Mouse (Mus musculus): ENCODE results near the gene Ccdc158. TPM values are rescaled to one million over a fixed set of nuclear protein-coding genes. Genes with fewer than 3 reads are reported as not detected.

Gene Ccdc158
- polyA plus RNA-seq, 1 experiment from 2014 or later = 0.90 TPM

GRCm38 (mm10) chr5:92684715-92685460 is 9.8 kb upstream of the Ccdc158 start:
- no peak overlapping the region for H3K9ac ChIP-seq (replicated peaks)
- H3K27me3 ChIP-seq = no peaks in the 10 kb centered on the region
- H3K9me3 ChIP-seq = peaks cover 3% of the 10 kb centered on the region; the same call in 1 of the 2 replicates
- no peak for ATAC-seq (ENCODE audit: insufficient number of reproducible peaks, insufficient read depth, low FRiP score, low TSS enrichment, low read depth)
- peaks cover 8% of the 10 kb centered on the region for H3K4me1 ChIP-seq (replicated peaks)
- no peaks in the 10 kb centered on the region for H3K36me3 ChIP-seq
- no peak overlapping the region for H3K4me2 ChIP-seq
- WGBS = 89% methylated on average over 16 of the region's 16 CpGs
- H3K4me3 ChIP-seq (replicated peaks) = no peak overlapping the region
- no peak overlapping the region for H3K27ac ChIP-seq

- Histone ChIP-seq H3K4me1 (replicated peaks) (peaks cover 8% of the 10 kb centered on the region), H3K9ac (replicated peaks) (peak overlapping the region; percentile 70; the same call in 1 of the 2 replicates), H3K4me2 (peak overlapping the region; percentile 96), H3K27me3 (no peaks in the 10 kb centered on the region), H3K36me3 (no peaks in the 10 kb centered on the region), H3K4me3 (replicated peaks) (peak overlapping the region; percentile 58), H3K27ac (no peak overlapping the region), H3K9me3 (peaks cover 1% of the 10 kb centered on the region; the same call in 1 of the 2 replicates)
- ATAC-seq (ENCODE audit: insufficient number of reproducible peaks, insufficient read depth, low FRiP score, low TSS enrichment, low read depth) = no peak
- WGBS = 20% methylated on average over 9 of the region's 9 CpGs
Observed at GRCm38 (mm10) chr5:92683871-92684475, 8.9 kb upstream of the Ccdc158 start.

GRCm38 (mm10) chr5:92683351-92683807 is 8.3 kb upstream of the Ccdc158 start, which contains the start of gene Shroom3:
Gene Shroom3, plus strand, starts transcription at chr5:92683435.
- ATAC-seq (ENCODE audit: insufficient number of reproducible peaks, insufficient read depth, low FRiP score, low TSS enrichment, low read depth) = 0 out of 2 replicates have a peak, but pooled peaks have one; percentile 8
- Histone ChIP-seq H3K36me3 (no peaks in the 10 kb centered on the region), H3K4me1 (replicated peaks) (peaks cover 8% of the 10 kb centered on the region), H3K27me3 (no peaks in the 10 kb centered on the region), H3K27ac (peak within 1 kb of the TSS; percentile 82), H3K9ac (replicated peaks) (peak within 1 kb of the TSS; percentile 70), H3K4me2 (peak within 1 kb of the TSS; percentile 96), H3K9me3 (no peaks in the 10 kb centered on the region), H3K4me3 (replicated peaks) (peak within 1 kb of the TSS; percentile 58)
- WGBS = under 1% methylated on average over 26 of the region's 26 CpGs

GRCm38 (mm10) chr5:92682621-92683348 is 7.7 kb upstream of the Ccdc158 start:
- Histone ChIP-seq H3K9me3 (no peaks in the 10 kb centered on the region), H3K27me3 (no peaks in the 10 kb centered on the region), H3K4me3 (replicated peaks) (peak overlapping the region; percentile 58), H3K4me1 (replicated peaks) (peaks cover 8% of the 10 kb centered on the region), H3K27ac (peak overlapping the region; percentile 82), H3K9ac (replicated peaks) (peak overlapping the region; percentile 70), H3K4me2 (peak overlapping the region; percentile 96), H3K36me3 (no peaks in the 10 kb centered on the region)
- 0 out of 2 replicates have a peak, but pooled peaks have one; percentile 31 for ATAC-seq (ENCODE audit: insufficient number of reproducible peaks, insufficient read depth, low FRiP score, low TSS enrichment, low read depth)
- WGBS = under 1% methylated on average over 39 of the region's 39 CpGs

GRCm38 (mm10) chr5:92681861-92682260 is 6.8 kb upstream of the Ccdc158 start:
- H3K4me2 ChIP-seq = no peak overlapping the region
- H3K4me1 ChIP-seq (replicated peaks) = peaks cover 8% of the 10 kb centered on the region
- WGBS = 83% methylated on average over 10 of the region's 10 CpGs
- no peaks in the 10 kb centered on the region for H3K9me3 ChIP-seq
- no peaks in the 10 kb centered on the region for H3K36me3 ChIP-seq
- no peak overlapping the region for H3K9ac ChIP-seq (replicated peaks)
- no peaks in the 10 kb centered on the region for H3K27me3 ChIP-seq
- H3K4me3 ChIP-seq (replicated peaks) = no peak overlapping the region
- ATAC-seq (ENCODE audit: insufficient number of reproducible peaks, insufficient read depth, low FRiP score, low TSS enrichment, low read depth) = no peak
- no peak overlapping the region for H3K27ac ChIP-seq

GRCm38 (mm10) chr5:92679441-92679840 is 4.4 kb upstream of the Ccdc158 start:
- H3K4me2 ChIP-seq = no peak overlapping the region
- no peak for ATAC-seq (ENCODE audit: insufficient number of reproducible peaks, insufficient read depth, low FRiP score, low TSS enrichment, low read depth)
- 29% methylated on average over 4 of the region's 4 CpGs for WGBS
- no peak overlapping the region for H3K9ac ChIP-seq (replicated peaks)
- H3K4me3 ChIP-seq (replicated peaks) = no peak overlapping the region
- no peaks in the 10 kb centered on the region for H3K36me3 ChIP-seq
- no peaks in the 10 kb centered on the region for H3K27me3 ChIP-seq
- H3K4me1 ChIP-seq (replicated peaks) = peaks cover 11% of the 10 kb centered on the region
- H3K9me3 ChIP-seq = no peaks in the 10 kb centered on the region
- no peak overlapping the region for H3K27ac ChIP-seq

GRCm38 (mm10) chr5:92675574-92675920 is 476 bp upstream of the Ccdc158 start:
- 2% methylated on average over 9 of the region's 9 CpGs for WGBS
- H3K9me3 ChIP-seq = 0 out of 2 replicates have a peak, but pooled peaks cover 4% of the 10 kb centered on the region
- H3K4me1 ChIP-seq (replicated peaks) = peaks cover 3% of the 10 kb centered on the region; the same call in 1 of the 2 replicates
- ATAC-seq (ENCODE audit: insufficient number of reproducible peaks, insufficient read depth, low FRiP score, low TSS enrichment, low read depth) = peak; percentile 60
- H3K27ac ChIP-seq = no peak overlapping the region
- no peaks in the 10 kb centered on the region for H3K36me3 ChIP-seq
- H3K9ac ChIP-seq (replicated peaks) = 0 out of 2 replicates have a peak overlapping the region, but pooled peaks have one; percentile 42
- H3K4me3 ChIP-seq (replicated peaks) = peak overlapping the region; percentile 44
- no peaks in the 10 kb centered on the region for H3K27me3 ChIP-seq
- H3K4me2 ChIP-seq = peak overlapping the region; percentile 72

- H3K4me1 ChIP-seq (replicated peaks) = no peaks in the 10 kb centered on the region
- H3K27ac ChIP-seq = no peak overlapping the region
- no peak overlapping the region for H3K4me3 ChIP-seq (replicated peaks)
- no peak overlapping the region for H3K4me2 ChIP-seq
- no peak for ATAC-seq (ENCODE audit: insufficient number of reproducible peaks, insufficient read depth, low FRiP score, low TSS enrichment, low read depth)
- no peak overlapping the region for H3K9ac ChIP-seq (replicated peaks)
- 72% methylated on average over 5 of the region's 5 CpGs for WGBS
- H3K9me3 ChIP-seq = no peaks in the 10 kb centered on the region
- no peaks in the 10 kb centered on the region for H3K36me3 ChIP-seq
- H3K27me3 ChIP-seq = no peaks in the 10 kb centered on the region
Observed at GRCm38 (mm10) chr5:92666860-92667259, 8.2 kb downstream of the Ccdc158 start.

GRCm38 (mm10) chr5:92664321-92664720 is 10.8 kb downstream of the Ccdc158 start:
- H3K9ac ChIP-seq (replicated peaks) = no peak overlapping the region
- no peak overlapping the region for H3K27ac ChIP-seq
- H3K4me1 ChIP-seq (replicated peaks) = no peaks in the 10 kb centered on the region
- H3K9me3 ChIP-seq = no peaks in the 10 kb centered on the region
- H3K36me3 ChIP-seq = no peaks in the 10 kb centered on the region
- H3K4me3 ChIP-seq (replicated peaks) = no peak overlapping the region
- no peak for ATAC-seq (ENCODE audit: insufficient number of reproducible peaks, insufficient read depth, low FRiP score, low TSS enrichment, low read depth)
- H3K4me2 ChIP-seq = no peak overlapping the region
- 72% methylated on average over 2 of the region's 2 CpGs for WGBS
- no peaks in the 10 kb centered on the region for H3K27me3 ChIP-seq

GRCm38 (mm10) chr5:92656256-92656655 is 18.8 kb downstream of the Ccdc158 start:
- H3K9ac ChIP-seq (replicated peaks) = no peak overlapping the region
- no peaks in the 10 kb centered on the region for H3K4me1 ChIP-seq (replicated peaks)
- H3K9me3 ChIP-seq = no peaks in the 10 kb centered on the region
- H3K4me3 ChIP-seq (replicated peaks) = no peak overlapping the region
- H3K27me3 ChIP-seq = no peaks in the 10 kb centered on the region
- H3K27ac ChIP-seq = no peak overlapping the region
- H3K36me3 ChIP-seq = no peaks in the 10 kb centered on the region
- 5% methylated on average over 1 of the region's 1 CpGs for WGBS
- ATAC-seq (ENCODE audit: insufficient number of reproducible peaks, insufficient read depth, low FRiP score, low TSS enrichment, low read depth) = no peak
- H3K4me2 ChIP-seq = no peak overlapping the region

- Histone ChIP-seq H3K27ac (no peak overlapping the region), H3K4me2 (no peak overlapping the region), H3K9ac (replicated peaks) (no peak overlapping the region), H3K36me3 (no peaks in the 10 kb centered on the region), H3K27me3 (no peaks in the 10 kb centered on the region), H3K9me3 (no peaks in the 10 kb centered on the region), H3K4me1 (replicated peaks) (no peaks in the 10 kb centered on the region), H3K4me3 (replicated peaks) (no peak overlapping the region)
- WGBS = 81% methylated on average over 3 of the region's 3 CpGs
- no peak for ATAC-seq (ENCODE audit: insufficient number of reproducible peaks, insufficient read depth, low FRiP score, low TSS enrichment, low read depth)
Observed at GRCm38 (mm10) chr5:92640861-92641260, 34.2 kb downstream of the Ccdc158 start.

All from limb, embryonic 12.5 days (tissue).